Mouse (Mus musculus): Measurements from ENCODE around the gene Polk.

DNA sequence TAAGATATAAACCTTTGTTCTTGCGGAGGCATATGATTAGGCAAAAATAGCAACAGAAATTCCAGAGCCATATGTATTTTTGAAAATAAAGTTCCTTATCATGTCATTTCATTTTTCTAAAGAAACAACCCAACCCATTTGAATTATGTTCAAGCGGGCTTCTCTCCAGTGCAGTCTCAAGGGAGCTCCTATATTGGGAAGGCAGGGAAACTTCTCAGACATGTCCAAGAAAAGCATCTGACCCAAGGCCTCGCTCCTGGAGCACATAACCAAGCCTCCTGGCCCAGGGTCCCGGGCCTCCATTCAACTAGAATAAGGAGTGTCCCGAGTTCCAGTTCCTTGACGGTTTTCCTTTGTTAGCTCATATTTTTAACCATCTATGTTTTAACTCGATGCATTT lies 91.5 kb downstream of the Polk start:
- TF ChIP-seq POLR2A (IDR thresholded peaks at IDR 0.05; ENCODE audit: control insufficient read depth, low read depth, low read length) (no peak), CTCF (IDR thresholded peaks at IDR 0.05; ENCODE audit: control insufficient read depth, insufficient read depth, insufficient replicate concordance, low read depth, low read length) (no peak)
